Mouse (Mus musculus): ENCODE data around the gene Fnip2.

- TF ChIP-seq CTCF (IDR thresholded peaks at IDR 0.05; ENCODE audit: low read depth, low read length) (no peak), TAL1 (conservative IDR thresholded peaks at IDR 0.05; ENCODE audit: low read depth, low read length) (no peak), GATA1 (IDR thresholded peaks at IDR 0.05; ENCODE audit: borderline replicate concordance, low read length) (no peak), POLR2AphosphoS5 (IDR thresholded peaks at IDR 0.05; ENCODE audit: insufficient replicate concordance, low read depth, low read length) (no peak)
Observed at GRCm38 (mm10) chr3:79527521-79527920, 40.1 kb downstream of the Fnip2 start.

Data from G1E (cell line).